Mouse (Mus musculus): ENCODE data around the gene Plxnc1.

DNA sequence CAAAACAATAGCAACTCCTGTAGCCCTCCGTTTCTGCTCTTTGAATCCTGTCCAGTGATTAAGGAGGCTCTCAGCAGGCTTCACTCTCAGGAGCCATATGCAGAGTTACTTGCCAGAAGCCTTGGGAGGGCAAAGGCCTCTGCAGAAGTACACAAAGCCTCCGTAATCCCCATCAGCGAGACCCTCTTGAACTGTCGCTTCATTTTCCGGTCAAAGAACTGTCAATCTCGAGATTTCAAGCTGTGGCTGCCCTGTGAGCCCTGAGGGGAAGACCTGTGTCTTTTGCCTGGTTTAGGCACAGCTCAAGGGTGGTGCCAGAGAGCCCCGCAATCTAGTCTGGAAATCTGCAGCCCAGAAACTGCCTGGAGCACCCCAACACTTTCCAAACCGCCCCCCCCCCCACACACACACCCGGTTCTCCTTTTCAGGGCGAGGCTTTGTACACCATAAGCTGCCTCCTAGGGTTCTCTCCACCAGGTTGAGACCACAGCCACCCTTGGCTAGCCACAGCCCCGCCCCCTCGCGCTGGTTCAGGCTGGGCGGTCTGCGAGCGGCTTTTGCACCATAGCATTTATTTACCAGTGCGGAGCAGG, 2.1 kb downstream of the Plxnc1 start:
- TF ChIP-seq CTCF (IDR thresholded peaks at IDR 0.05; ENCODE audit: low read depth, low read length): no peak
- no peak for TF ChIP-seq POLR2A (IDR thresholded peaks at IDR 0.05; ENCODE audit: insufficient read depth, low read length)
